Mouse (Mus musculus): ENCODE data around the gene Apol9b. TPM values are rescaled to one million over a fixed set of nuclear protein-coding genes. Genes with fewer than 3 reads are reported as not detected.
A peak's percentile ranks its signal among the peaks of the same experiment; 100 is the strongest.

The Apol9b gene
- total RNA-seq, 1 experiment from 2014 or later: 0.23 TPM

DNA sequence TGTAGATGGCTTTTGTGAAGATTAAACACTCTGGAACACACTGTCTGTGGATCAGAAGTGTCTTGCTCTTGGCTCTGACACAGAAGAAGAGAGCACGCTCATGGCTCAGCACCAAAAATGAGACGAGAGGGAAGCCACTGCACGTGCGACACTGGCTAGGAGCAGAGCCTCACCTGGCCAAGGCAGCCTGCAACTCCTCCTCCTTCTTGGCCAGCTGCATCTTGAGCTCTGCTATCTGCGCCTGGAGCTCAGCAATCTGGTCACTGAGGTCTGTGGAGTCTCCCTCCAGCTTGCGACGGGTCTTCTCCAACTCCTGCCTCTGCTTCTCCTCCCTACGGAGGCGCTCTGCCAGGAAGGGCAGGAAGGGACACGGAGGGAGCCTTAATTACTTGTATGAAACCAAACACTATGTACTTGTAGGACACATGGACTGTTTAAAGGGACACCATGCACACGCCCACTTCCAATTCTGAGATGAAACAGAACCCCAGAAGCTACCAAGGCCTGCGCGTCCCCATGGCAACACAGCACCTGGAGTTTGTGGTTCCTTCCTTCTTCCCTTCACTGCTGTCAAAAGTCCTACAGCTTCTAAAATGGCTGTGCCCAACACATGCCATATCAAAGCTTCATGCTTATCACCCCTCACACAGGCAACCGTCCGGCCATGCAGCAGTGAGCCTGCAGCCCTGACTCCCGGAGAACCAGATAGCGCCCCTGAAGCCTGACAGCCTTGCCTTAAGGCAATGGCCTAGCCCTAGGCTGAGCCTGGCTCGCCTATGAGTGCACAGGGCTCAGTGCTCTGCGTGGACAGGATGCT, 44.5 kb downstream of the Apol9b start:
- ATAC-seq (replicated peaks; ENCODE audit: low read depth, poor library complexity, severe bottlenecking): peak; percentile 73

DNA sequence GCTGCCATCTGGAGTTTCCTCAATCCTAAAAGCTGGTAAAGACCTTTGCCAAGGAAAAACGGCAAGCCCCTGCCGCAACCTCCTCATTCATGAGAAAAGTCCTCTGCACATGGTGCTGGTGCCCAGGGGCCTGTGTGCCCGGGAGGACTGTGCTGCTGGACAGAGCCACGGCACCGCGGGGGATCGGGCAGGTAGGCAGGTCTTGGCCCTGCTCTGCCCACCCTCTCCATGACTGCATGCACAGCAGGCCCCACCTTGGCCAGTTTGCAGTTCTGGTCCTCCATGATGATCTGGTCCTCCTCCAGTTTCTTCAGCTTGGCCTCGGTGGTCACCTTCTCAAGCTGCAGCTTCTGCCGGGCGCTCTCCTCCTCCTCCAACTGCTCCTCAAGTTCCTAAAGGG, 45.5 kb downstream of the Apol9b start:
- ATAC-seq (replicated peaks; ENCODE audit: low read depth, poor library complexity, severe bottlenecking): no peak

DNA sequence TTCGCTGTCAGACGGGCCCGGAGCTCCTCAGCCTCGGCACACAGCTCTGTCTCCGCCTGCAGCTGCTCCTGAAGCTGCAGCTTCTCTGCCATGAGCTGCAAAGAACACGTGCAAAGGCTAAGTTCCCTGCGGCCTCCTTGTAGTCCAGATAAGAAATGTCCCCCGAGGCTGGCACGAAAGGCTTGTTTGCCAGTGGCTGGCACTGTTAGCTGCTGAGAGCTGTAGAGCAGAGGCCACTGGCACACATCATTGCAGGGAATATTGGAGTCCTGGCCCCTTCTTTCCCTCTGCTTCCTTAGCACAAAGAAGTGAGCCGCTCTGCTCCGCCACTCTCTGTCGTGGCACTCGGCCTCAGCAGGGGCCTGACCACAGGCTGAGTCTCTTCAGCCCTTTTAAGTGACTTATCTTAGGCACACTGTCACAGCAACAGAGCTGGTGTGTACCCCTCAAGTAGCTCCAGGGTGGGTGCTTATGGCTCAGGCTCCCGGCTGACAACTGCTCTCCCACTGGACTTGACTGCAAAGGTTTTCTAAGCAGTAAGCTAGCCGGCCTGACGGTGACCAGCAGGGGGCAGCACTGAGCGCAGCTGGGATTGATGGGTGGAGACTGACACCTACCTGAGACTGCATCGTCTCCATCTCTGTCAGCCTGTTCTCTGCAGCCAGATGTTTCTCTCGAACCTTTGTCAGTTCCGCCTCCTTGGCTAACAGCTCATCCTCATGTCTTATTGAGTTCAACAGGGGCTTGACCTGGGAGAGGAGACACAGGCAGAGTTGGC, 46.5 kb downstream of the Apol9b start:
- ATAC-seq (replicated peaks; ENCODE audit: low read depth, poor library complexity, severe bottlenecking): 0 out of 2 replicates have a peak, but pooled peaks have one; percentile 30

DNA sequence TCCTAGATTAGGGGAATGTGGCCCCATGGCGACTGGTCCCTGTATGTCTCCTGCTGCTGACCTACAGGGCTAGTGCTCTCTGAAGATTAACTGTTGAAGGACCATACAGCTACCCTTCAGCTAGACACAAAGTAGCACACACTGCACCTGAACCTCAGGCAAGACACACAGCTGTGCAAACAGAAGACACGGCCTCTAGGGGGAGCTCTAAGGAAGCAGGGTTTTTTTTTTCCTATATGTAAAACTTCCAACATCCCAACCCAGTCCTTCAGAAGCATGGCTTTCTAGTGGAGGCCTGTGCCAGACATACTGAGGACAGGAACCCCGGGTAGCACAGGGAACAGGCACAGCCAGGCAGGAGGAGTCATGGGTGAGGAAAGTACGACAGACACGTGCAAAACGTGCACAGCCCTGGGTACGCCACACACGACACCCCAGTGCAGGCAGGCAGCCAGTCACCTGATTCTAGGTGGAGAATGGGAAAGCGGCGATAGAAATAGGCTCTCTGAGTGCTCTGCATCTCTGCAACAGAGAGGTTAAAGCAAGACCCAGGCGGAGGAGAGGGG, 53.7 kb downstream of the Apol9b start:
- peak; percentile 48 for ATAC-seq (replicated peaks; ENCODE audit: low read depth, poor library complexity, severe bottlenecking)

DNA sequence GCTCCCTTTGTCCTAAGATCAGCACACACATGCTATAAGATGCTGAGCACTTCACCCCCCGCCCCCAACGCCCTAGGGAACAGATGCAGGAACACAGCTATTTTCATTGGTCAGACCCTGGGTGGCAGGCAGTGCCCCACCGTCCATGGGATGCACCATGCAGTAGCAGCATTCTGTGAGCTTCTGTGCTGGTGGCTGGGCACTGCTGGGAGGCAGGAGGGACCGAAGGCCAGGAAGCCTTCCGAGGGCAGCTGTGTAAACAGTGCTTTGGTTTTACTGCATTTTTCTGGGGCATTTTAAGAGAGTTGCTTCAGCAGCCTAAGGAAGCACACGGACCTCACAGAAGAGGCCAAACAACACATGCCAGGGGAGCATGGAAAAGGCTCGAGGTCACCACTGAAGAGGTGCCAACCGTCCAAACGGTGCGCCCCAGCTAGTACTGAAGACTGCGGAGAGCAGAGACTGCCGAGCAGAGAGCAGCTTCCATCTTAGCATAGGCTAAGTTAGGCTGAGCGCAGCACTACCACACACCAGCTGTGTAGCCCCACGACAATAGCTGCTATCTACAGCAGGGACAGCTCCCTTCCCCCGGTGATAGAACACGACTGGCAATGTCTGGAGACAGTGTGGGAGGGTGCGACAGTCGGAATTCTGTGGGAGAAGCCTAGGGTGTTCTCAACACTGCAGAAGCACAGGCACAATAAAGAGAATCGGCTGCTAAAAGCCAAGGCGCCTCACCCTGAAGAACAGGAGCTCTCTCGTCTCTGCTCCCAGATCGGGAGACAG, 55.4 kb downstream of the Apol9b start:
- ATAC-seq (replicated peaks; ENCODE audit: low read depth, poor library complexity, severe bottlenecking): no peak

DNA sequence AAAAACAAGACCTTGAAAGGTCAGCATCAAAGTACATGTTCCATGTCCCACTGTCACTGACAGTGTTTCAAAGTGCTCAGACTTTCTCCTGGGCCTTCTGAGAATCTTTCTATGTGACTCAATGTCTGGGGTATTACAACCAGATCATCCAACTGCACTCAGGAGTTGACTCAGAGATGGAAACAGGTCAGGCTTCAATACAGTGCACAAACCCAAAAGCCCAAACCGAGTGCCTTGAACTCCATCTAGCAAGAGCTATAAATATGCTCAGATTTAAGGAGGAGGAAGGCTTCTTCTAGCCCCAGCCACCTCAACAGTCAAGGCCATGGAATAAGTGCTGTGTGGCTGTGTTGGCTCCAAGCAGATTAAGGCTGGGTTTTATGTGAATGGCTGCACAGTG, 57.0 kb downstream of the Apol9b start:
- ATAC-seq (replicated peaks; ENCODE audit: low read depth, poor library complexity, severe bottlenecking): no peak

Other genes starting within 250 kb of the Apol9b start
- gene Apol11a, start 220.8 kb upstream of the Apol9b start, total RNA-seq (2017): not detected in 2 replicates
- gene Apol7c, start 195.7 kb upstream of the Apol9b start, total RNA-seq (2017): not detected in 2 replicates
- gene 1700025B11Rik, start 167.1 kb upstream of the Apol9b start, total RNA-seq (2017): not detected in 2 replicates
- gene Apol10b, start 132.9 kb upstream of the Apol9b start, total RNA-seq (2017): 0.59 TPM in 1 of 2 replicates, not detected in the other
- not detected in 2 replicates for gene Gm36245, start 129.8 kb upstream of the Apol9b start, total RNA-seq (2017)
- 0.39 TPM in 1 of 2 replicates, not detected in the other for gene Apol11b, start 85.8 kb upstream of the Apol9b start, total RNA-seq (2017)
- gene Apol7e, start 30.2 kb upstream of the Apol9b start, total RNA-seq (2017): 0.68 and 0.96 TPM in 2 replicates
- gene Apol8, start 28.0 kb downstream of the Apol9b start, total RNA-seq (2017): 0.27 and 2.6 TPM in 2 replicates
- gene Myh9, start 113.1 kb downstream of the Apol9b start, total RNA-seq (2017): 362 and 430 TPM in 2 replicates
- gene Txn2, start 200.0 kb downstream of the Apol9b start, total RNA-seq (2017): 47.2 and 65.4 TPM in 2 replicates
- gene Foxred2, start 227.7 kb downstream of the Apol9b start, total RNA-seq (2017): 21.6 TPM in 2 replicates
- 259 and 294 TPM in 2 replicates for gene Eif3d, start 241.8 kb downstream of the Apol9b start, total RNA-seq (2017)

All from common myeloid progenitor, adult 5-6 weeks (primary cell).